Mouse (Mus musculus) intestine, postnatal 0 days (tissue): ENCODE measurements at regions not wholly inside any gene's neighbourhood (a gene's known extent, or its start where the extent isn't known, plus 50 kb on each side); places are given as distances from the start of the nearest gene placed in this dataset.

Source experiments
- ATAC-seq: fragments of 200-750 bp; cut with Nextera tagmentation; 2 replicates; pipeline ENCODE4 v1.8.0; 2017; ENCODE audit warnings: mild to moderate bottlenecking, moderate TSS enrichment, moderate library complexity
- H3K27ac ChIP-seq: fragments of 300-500 bp; sonication (generic); 2 replicates; pipeline ENCODE4 v1.5.1; 2014; ENCODE audit warnings: mild to moderate bottlenecking, low read depth, low read length, moderate library complexity
- H3K27me3 ChIP-seq: fragments of 300-500 bp; sonication (generic); replicated peaks from 2 replicates; pipeline ENCODE4 v1.6.1; 2014; ENCODE audit warnings: low read length, mixed read lengths; ENCODE audit not compliant: control insufficient read depth, insufficient read depth
- H3K36me3 ChIP-seq: fragments of 300-500 bp; sonication (generic); 2 replicates; pipeline ENCODE4 v1.6.1; 2014; ENCODE audit warnings: mild to moderate bottlenecking, moderate library complexity; ENCODE audit not compliant: control insufficient read depth, insufficient read depth
- H3K4me1 ChIP-seq: fragments of 300-500 bp; sonication (generic); replicated peaks from 2 replicates; pipeline ENCODE4 v1.6.1; 2014; ENCODE audit warnings: antibody characterized with exemption, low read length, mixed read lengths; ENCODE audit not compliant: control insufficient read depth, insufficient read depth
- H3K4me2 ChIP-seq: fragments of 300-500 bp; sonication (generic); replicated peaks from 2 replicates; pipeline ENCODE4 v1.6.1; 2014; ENCODE audit warnings: low read depth, mild to moderate bottlenecking, moderate library complexity
- H3K4me3 ChIP-seq: fragments of 300-500 bp; sonication (generic); 2 replicates; pipeline ENCODE4 v1.5.1; 2014; ENCODE audit warnings: low read depth, low read length
- H3K9ac ChIP-seq: fragments of 300-500 bp; sonication (generic); 2 replicates; pipeline ENCODE4 v1.6.1; 2014; ENCODE audit warnings: mild to moderate bottlenecking, low read depth, low read length
- H3K9me3 ChIP-seq: fragments of 300-500 bp; sonication (generic); 2 replicates; pipeline ENCODE4 v1.6.1; 2016; ENCODE audit warnings: mixed run types; ENCODE audit not compliant: control insufficient read depth
- CTCF ChIP-seq: sonication (generic); IDR thresholded peaks from 2 replicates; pipeline ENCODE4 v1.5.1; 2016; ENCODE audit warnings: low read depth, mild to moderate bottlenecking, control low read depth, antibody characterized with exemption, moderate library complexity
- WGBS: fragments of 180-500 bp; shearing (Covaris S2); extraction: QIAGEN DNeasy Blood & Tissue Kit; methylation state at CpG from one replicate; pipeline ENCODE4 v1.1.7; 2014; 5-methylcytosine and 5-hydroxymethylcytosine counted together

DNA sequence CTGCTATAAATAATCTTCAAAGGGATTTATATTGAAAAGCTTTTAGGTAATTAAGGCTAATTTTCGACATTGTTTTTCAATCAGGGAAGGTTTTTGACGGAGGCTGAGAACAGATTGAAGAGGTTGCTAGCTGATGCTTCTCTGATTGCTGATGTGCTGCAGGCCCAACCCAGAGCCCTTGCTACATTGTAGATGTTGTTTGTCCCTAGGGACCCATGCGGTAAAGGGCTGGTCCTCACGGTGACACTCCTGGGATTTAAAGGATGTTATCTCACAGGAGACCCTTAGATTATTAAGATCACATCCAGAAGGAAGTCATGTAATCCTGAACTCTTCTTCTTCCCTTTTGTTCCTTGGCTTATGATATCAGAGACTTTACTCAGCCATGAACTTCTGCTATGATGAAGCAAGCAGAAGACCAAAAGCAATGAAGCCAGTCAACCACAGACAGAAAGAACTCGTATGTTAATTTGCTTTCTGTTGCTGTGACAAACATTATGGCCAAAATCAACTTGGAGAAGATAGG lies 191.2 kb upstream of the Amigo2 start:
- Histone ChIP-seq H3K4me2 (no peak overlapping the region), H3K4me3 (no peak overlapping the region), H3K9me3 (no peaks in the 10 kb centered on the region), H3K27me3 (no peaks in the 10 kb centered on the region), H3K9ac (no peak overlapping the region), H3K4me1 (no peaks in the 10 kb centered on the region), H3K27ac (no peak overlapping the region), H3K36me3 (no peaks in the 10 kb centered on the region)
- WGBS, result 92% methylated on average over 5 of the region's 5 CpGs
- no peak for TF ChIP-seq CTCF
- no peak for ATAC-seq
